Mouse (Mus musculus): ENCODE measurements around the gene Sumo3. TPM values are rescaled to one million over a fixed set of nuclear protein-coding genes. Genes with fewer than 3 reads are reported as not detected.
A peak's percentile ranks its signal among the peaks of the same experiment; 100 is the strongest.

Sumo3 gene
- polyA plus RNA-seq, 1 experiment from 2014 or later: 340 TPM

DNA sequence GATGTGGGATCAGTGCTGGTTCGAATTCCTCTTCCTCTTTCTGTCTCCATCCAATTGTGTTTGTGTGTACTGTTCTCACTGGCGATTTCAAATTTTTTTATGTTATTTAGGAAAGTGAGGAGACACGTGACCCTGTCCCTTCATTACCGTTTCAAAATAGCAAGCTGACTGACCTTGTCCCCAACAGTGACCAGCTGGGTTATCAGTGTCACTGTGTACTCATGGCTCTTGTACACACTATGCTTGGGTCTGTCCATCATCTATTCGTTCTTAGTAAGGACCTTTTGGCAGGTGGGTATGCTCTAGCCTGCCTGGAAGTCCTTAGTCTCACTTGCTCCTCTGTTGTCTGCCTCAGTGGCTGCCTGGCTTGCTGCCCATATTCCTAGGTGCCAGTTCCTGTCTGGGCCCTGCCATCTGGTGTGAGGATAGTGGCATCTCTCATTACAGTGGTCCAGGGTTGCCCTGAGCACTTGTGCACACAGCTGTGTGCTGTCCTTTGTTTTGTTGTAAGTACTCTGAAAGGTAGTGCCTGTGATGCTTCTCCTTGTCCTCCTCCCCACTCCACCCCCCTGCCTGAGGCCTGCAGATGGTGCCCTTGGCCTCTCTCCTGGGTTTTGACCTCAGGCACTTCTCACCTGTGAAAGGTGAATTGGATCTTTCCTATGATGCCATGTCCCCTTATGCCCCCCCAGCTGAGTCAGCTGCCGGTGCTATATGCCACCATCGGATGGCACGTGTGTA is 4.5 kb downstream of the Sumo3 start:
- Histone ChIP-seq H3K27me3 (ENCODE audit: control insufficient read depth, insufficient read depth, low read length) (no peaks in the 10 kb centered on the region), H3K4me2 (ENCODE audit: low read depth, severe bottlenecking) (no peak overlapping the region), H3K27ac (replicated peaks; ENCODE audit: low read depth, low read length) (no peak overlapping the region), H3K9me3 (ENCODE audit: control insufficient read depth, low read length) (no peaks in the 10 kb centered on the region; the same call in 1 of the 2 replicates), H3K9ac (ENCODE audit: low read length) (no peak overlapping the region), H3K36me3 (ENCODE audit: control insufficient read depth, insufficient read depth, low read length) (peaks cover 32% of the 10 kb centered on the region; the same call in 1 of the 2 replicates), H3K4me3 (ENCODE audit: low read depth, low read length) (no peak overlapping the region), H3K4me1 (ENCODE audit: control insufficient read depth, insufficient read depth, low read length) (peaks cover 11% of the 10 kb centered on the region)
- DNase-seq (ENCODE audit: low spot score): no peak
- WGBS: 96% methylated on average over 8 of the region's 8 CpGs
- no peak for ATAC-seq (ENCODE audit: insufficient number of reproducible peaks, low FRiP score, low TSS enrichment, low read depth)

DNA sequence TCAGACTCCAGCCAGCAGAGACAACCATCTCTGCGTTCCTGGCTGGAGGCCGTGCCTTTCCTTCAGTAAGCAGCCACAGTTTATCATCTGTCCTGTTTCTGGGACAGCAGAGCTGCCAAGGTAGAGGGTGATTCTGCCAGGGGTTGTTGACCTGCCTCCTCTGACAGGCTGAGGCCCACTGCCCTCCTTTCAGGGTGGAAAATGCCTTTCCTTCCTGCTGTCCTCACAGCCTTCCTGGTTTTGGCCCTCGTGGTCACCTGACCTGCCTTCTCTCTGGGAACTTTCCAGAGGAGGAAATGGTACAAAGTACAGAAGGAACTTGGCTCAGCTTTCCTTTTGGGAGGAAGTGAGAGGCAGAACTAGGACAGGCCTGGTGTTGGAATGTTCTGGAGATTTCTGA is 7.5 kb downstream of the Sumo3 start:
- WGBS: 90% methylated on average over 3 of the region's 3 CpGs
- ATAC-seq (ENCODE audit: insufficient number of reproducible peaks, low FRiP score, low TSS enrichment, low read depth): no peak

GRCm38 (mm10) chr10:77615647-77616046 is 9.8 kb downstream of the Sumo3 start:
- Histone ChIP-seq H3K9ac (ENCODE audit: low read length) (no peak overlapping the region), H3K9me3 (ENCODE audit: control insufficient read depth, low read length) (no peaks in the 10 kb centered on the region), H3K27ac (replicated peaks; ENCODE audit: low read depth, low read length) (no peak overlapping the region), H3K4me3 (ENCODE audit: low read depth, low read length) (no peak overlapping the region), H3K4me2 (ENCODE audit: low read depth, severe bottlenecking) (no peak overlapping the region), H3K27me3 (ENCODE audit: control insufficient read depth, insufficient read depth, low read length) (no peaks in the 10 kb centered on the region), H3K36me3 (ENCODE audit: control insufficient read depth, insufficient read depth, low read length) (peaks cover 36% of the 10 kb centered on the region), H3K4me1 (ENCODE audit: control insufficient read depth, insufficient read depth, low read length) (no peaks in the 10 kb centered on the region)
- ATAC-seq (ENCODE audit: insufficient number of reproducible peaks, low FRiP score, low TSS enrichment, low read depth) (no peak), DNase-seq (ENCODE audit: low spot score) (no peak)
- WGBS: 94% methylated on average over 8 of the region's 8 CpGs

More for the DNA sequence above, 7.5 kb downstream of the Sumo3 start:
- DNase-seq (ENCODE audit: low spot score): no peak
- Histone ChIP-seq H3K4me1 (ENCODE audit: control insufficient read depth, insufficient read depth, low read length) (no peaks in the 10 kb centered on the region), H3K36me3 (ENCODE audit: control insufficient read depth, insufficient read depth, low read length) (peaks cover 43% of the 10 kb centered on the region), H3K27me3 (ENCODE audit: control insufficient read depth, insufficient read depth, low read length) (no peaks in the 10 kb centered on the region), H3K9me3 (ENCODE audit: control insufficient read depth, low read length) (no peaks in the 10 kb centered on the region), H3K4me3 (ENCODE audit: low read depth, low read length) (no peak overlapping the region), H3K9ac (ENCODE audit: low read length) (no peak overlapping the region), H3K4me2 (ENCODE audit: low read depth, severe bottlenecking) (no peak overlapping the region), H3K27ac (replicated peaks; ENCODE audit: low read depth, low read length) (no peak overlapping the region)

GRCm38 (mm10) chr10:77616166-77616565 is 10.3 kb downstream of the Sumo3 start:
- no peak for DNase-seq (ENCODE audit: low spot score)
- Histone ChIP-seq H3K36me3 (ENCODE audit: control insufficient read depth, insufficient read depth, low read length) (peaks cover 31% of the 10 kb centered on the region), H3K27me3 (ENCODE audit: control insufficient read depth, insufficient read depth, low read length) (no peaks in the 10 kb centered on the region), H3K4me2 (ENCODE audit: low read depth, severe bottlenecking) (no peak overlapping the region), H3K4me3 (ENCODE audit: low read depth, low read length) (no peak overlapping the region), H3K9me3 (ENCODE audit: control insufficient read depth, low read length) (no peaks in the 10 kb centered on the region), H3K9ac (ENCODE audit: low read length) (no peak overlapping the region), H3K27ac (replicated peaks; ENCODE audit: low read depth, low read length) (no peak overlapping the region), H3K4me1 (ENCODE audit: control insufficient read depth, insufficient read depth, low read length) (no peaks in the 10 kb centered on the region)
- ATAC-seq (ENCODE audit: insufficient number of reproducible peaks, low FRiP score, low TSS enrichment, low read depth): no peak
- WGBS: 93% methylated on average over 9 of the region's 9 CpGs

- no peak for DNase-seq (ENCODE audit: low spot score)
- 92% methylated on average over 7 of the region's 7 CpGs for WGBS
These were observed 11.0 kb downstream of the Sumo3 start for GRCm38 (mm10) chr10:77616926-77617325.

DNA sequence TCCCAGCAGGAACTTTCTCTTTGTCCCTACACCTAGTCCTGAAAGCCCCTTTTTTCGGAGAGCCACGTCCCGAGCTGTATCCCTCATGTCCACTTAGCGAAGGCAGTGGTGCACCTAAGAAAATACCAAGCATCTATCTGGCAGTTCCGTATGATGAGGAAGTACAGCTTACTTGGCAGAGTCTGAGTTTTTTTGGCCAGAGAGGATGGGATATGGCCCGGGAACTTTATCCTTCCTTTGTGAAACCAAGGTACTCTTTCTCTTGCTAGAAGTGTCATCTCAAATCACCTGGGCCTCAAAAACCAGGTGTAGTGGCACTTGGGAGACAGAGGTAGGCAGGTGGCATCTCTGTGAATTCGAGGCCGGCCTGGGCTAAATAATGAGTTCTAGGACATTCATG is 15.6 kb downstream of the Sumo3 start:
- Histone ChIP-seq H3K4me2 (ENCODE audit: low read depth, severe bottlenecking) (peak overlapping the region; percentile 57), H3K4me1 (ENCODE audit: control insufficient read depth, insufficient read depth, low read length) (no peaks in the 10 kb centered on the region; the same call in 1 of the 2 replicates), H3K4me3 (ENCODE audit: low read depth, low read length) (peak overlapping the region; percentile 99; the same call in 1 of the 2 replicates), H3K9me3 (ENCODE audit: control insufficient read depth, low read length) (no peaks in the 10 kb centered on the region), H3K27me3 (ENCODE audit: control insufficient read depth, insufficient read depth, low read length) (no peaks in the 10 kb centered on the region), H3K27ac (replicated peaks; ENCODE audit: low read depth, low read length) (peak overlapping the region; percentile 4), H3K36me3 (ENCODE audit: control insufficient read depth, insufficient read depth, low read length) (peaks cover 4% of the 10 kb centered on the region), H3K9ac (ENCODE audit: low read length) (peak overlapping the region; percentile 96)
- WGBS: 77% methylated on average over 8 of the region's 8 CpGs
- ATAC-seq (ENCODE audit: insufficient number of reproducible peaks, low FRiP score, low TSS enrichment, low read depth) (no peak), DNase-seq (ENCODE audit: low spot score) (no peak)

More at GRCm38 (mm10) chr10:77616926-77617325, 11.0 kb downstream of the Sumo3 start:
- no peaks in the 10 kb centered on the region for H3K9me3 ChIP-seq (ENCODE audit: control insufficient read depth, low read length)
- H3K27me3 ChIP-seq (ENCODE audit: control insufficient read depth, insufficient read depth, low read length): no peaks in the 10 kb centered on the region
- peaks cover 28% of the 10 kb centered on the region for H3K36me3 ChIP-seq (ENCODE audit: control insufficient read depth, insufficient read depth, low read length)
- no peak overlapping the region for H3K4me3 ChIP-seq (ENCODE audit: low read depth, low read length)
- no peaks in the 10 kb centered on the region for H3K4me1 ChIP-seq (ENCODE audit: control insufficient read depth, insufficient read depth, low read length)
- no peak overlapping the region for H3K27ac ChIP-seq (replicated peaks; ENCODE audit: low read depth, low read length)
- no peak for ATAC-seq (ENCODE audit: insufficient number of reproducible peaks, low FRiP score, low TSS enrichment, low read depth)
- H3K4me2 ChIP-seq (ENCODE audit: low read depth, severe bottlenecking): no peak overlapping the region
- no peak overlapping the region for H3K9ac ChIP-seq (ENCODE audit: low read length)

- peaks cover 2% of the 10 kb centered on the region for H3K36me3 ChIP-seq (ENCODE audit: control insufficient read depth, insufficient read depth, low read length)
- no peaks in the 10 kb centered on the region for H3K9me3 ChIP-seq (ENCODE audit: control insufficient read depth, low read length)
- ATAC-seq (ENCODE audit: insufficient number of reproducible peaks, low FRiP score, low TSS enrichment, low read depth): peak; percentile 67
These were observed 16.4 kb downstream of the Sumo3 start, which contains the start of gene Ube2g2 for GRCm38 (mm10) chr10:77622055-77622988. TSS of gene Ube2g2 (plus strand) at chr10:77622275.

GRCm38 (mm10) chr10:77623069-77623492 is 17.2 kb downstream of the Sumo3 start:
- no peak for ATAC-seq (ENCODE audit: insufficient number of reproducible peaks, low FRiP score, low TSS enrichment, low read depth)
- Histone ChIP-seq H3K36me3 (ENCODE audit: control insufficient read depth, insufficient read depth, low read length) (no peaks in the 10 kb centered on the region; the same call in 1 of the 2 replicates), H3K9me3 (ENCODE audit: control insufficient read depth, low read length) (no peaks in the 10 kb centered on the region), H3K27ac (replicated peaks; ENCODE audit: low read depth, low read length) (no peak overlapping the region), H3K9ac (ENCODE audit: low read length) (peak overlapping the region; percentile 96), H3K27me3 (ENCODE audit: control insufficient read depth, insufficient read depth, low read length) (no peaks in the 10 kb centered on the region), H3K4me3 (ENCODE audit: low read depth, low read length) (peak overlapping the region; percentile 99), H3K4me2 (ENCODE audit: low read depth, severe bottlenecking) (peak overlapping the region; percentile 57), H3K4me1 (ENCODE audit: control insufficient read depth, insufficient read depth, low read length) (no peaks in the 10 kb centered on the region; the same call in 1 of the 2 replicates)
- 13% methylated on average over 8 of the region's 8 CpGs for WGBS
- peak; percentile 49 for DNase-seq (ENCODE audit: low spot score)

More at GRCm38 (mm10) chr10:77622055-77622988, 16.4 kb downstream of the Sumo3 start, which contains the start of gene Ube2g2:
- H3K4me1 ChIP-seq (ENCODE audit: control insufficient read depth, insufficient read depth, low read length): no peaks in the 10 kb centered on the region; the same call in 1 of the 2 replicates
- no peaks in the 10 kb centered on the region for H3K27me3 ChIP-seq (ENCODE audit: control insufficient read depth, insufficient read depth, low read length)
- peak; percentile 95 for DNase-seq (ENCODE audit: low spot score)
- peak within 1 kb of the TSS; percentile 4 for H3K27ac ChIP-seq (replicated peaks; ENCODE audit: low read depth, low read length)
- WGBS: under 1% methylated on average over 94 of the region's 96 CpGs
- H3K4me3 ChIP-seq (ENCODE audit: low read depth, low read length): peak within 1 kb of the TSS; percentile 99
- H3K9ac ChIP-seq (ENCODE audit: low read length): peak within 1 kb of the TSS; percentile 96
- H3K4me2 ChIP-seq (ENCODE audit: low read depth, severe bottlenecking): peak within 1 kb of the TSS; percentile 57
